Comparison of ENCODE assay signal across 15 mouse cellular contexts in the genomic region with DNA sequence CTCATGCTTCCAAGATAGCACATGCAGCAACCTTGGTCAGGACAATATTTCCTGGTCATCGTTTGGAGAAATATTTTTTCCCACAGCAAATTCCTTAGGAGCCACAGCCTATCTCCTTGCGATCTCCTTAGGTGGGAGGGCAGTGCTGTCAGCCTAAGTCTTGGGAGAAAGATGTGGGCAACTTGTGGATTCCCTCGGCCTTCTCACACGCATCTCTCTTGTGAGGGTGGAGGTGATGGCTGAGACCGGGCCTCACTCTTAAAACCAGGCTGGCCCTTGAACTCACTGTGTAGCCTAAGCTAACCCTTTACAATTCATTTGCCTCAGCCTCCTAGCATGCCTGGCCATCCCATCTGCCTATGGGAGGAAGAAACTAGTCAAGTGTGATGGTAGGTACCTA. TPM values are rescaled to one million over a fixed set of nuclear protein-coding genes. Genes with fewer than 3 reads are reported as not detected.
DNase-seq lines count a peak whose midpoint lies in the region; ATAC-seq lines count a peak whose summit lies in the region.
"Had no signal": no experiment of that assay in that cellular context is flagged by ENCODE, and none has a peak within 500 bp of the region (broad histone marks: within the 10 kb centered on the region; RNA-seq: fewer than 3 reads in every experiment).

No protein-coding gene starts in this region.

- no peak for ATAC-seq in heart, embryonic 11.5 days (replicated peaks; ENCODE audit: insufficient number of reproducible peaks, low FRiP score, low TSS enrichment)
- no peak for ATAC-seq in kidney, embryonic 15.5 days (replicated peaks; ENCODE audit: low FRiP score)
- ATAC-seq in limb, embryonic 15.5 days (ENCODE audit: insufficient number of reproducible peaks, low FRiP score, low TSS enrichment, low read depth) = no peak
- ATAC-seq: forebrain, embryonic 14.5 days had no signal

- H3K27me3 ChIP-seq in heart, embryonic 11.5 days (ENCODE audit: control insufficient read depth, insufficient read depth, low read length) = no peaks in the 10 kb centered on the region
- no peaks in the 10 kb centered on the region for H3K27me3 ChIP-seq in kidney, embryonic 15.5 days
- H3K27me3 ChIP-seq in embryonic facial prominence, embryonic 10.5 days (replicated peaks; ENCODE audit: low read depth, poor library complexity, severe bottlenecking) = no peaks in the 10 kb centered on the region
- H3K27me3 ChIP-seq in limb, embryonic 15.5 days = no peaks in the 10 kb centered on the region
- H3K27me3 ChIP-seq: embryonic facial prominence, embryonic 15.5 days; hindbrain, embryonic 12.5 days; neural tube, embryonic 15.5 days had no signal

- no peak overlapping the region for H3K4me2 ChIP-seq in heart, embryonic 11.5 days
- no peak overlapping the region for H3K4me2 ChIP-seq in kidney, embryonic 15.5 days
- H3K4me2 ChIP-seq in limb, embryonic 15.5 days = no peak overlapping the region
- H3K4me2 ChIP-seq: embryonic facial prominence, embryonic 15.5 days; hindbrain, embryonic 12.5 days; lung, embryonic 14.5 days; neural tube, embryonic 15.5 days had no signal

- H3K4me3 ChIP-seq in heart, embryonic 11.5 days (ENCODE audit: low read depth, low read length) = no peak overlapping the region
- no peak overlapping the region for H3K4me3 ChIP-seq in kidney, embryonic 15.5 days (replicated peaks)
- H3K4me3 ChIP-seq in embryonic facial prominence, embryonic 10.5 days = no peak overlapping the region
- no peak overlapping the region for H3K4me3 ChIP-seq in limb, embryonic 15.5 days
- H3K4me3 ChIP-seq: embryonic facial prominence, embryonic 15.5 days; hindbrain, embryonic 12.5 days; neural tube, embryonic 15.5 days had no signal

- H3K9ac ChIP-seq in heart, embryonic 11.5 days (ENCODE audit: low read depth, low read length) = no peak overlapping the region
- H3K9ac ChIP-seq in kidney, embryonic 15.5 days = no peak overlapping the region
- no peak overlapping the region for H3K9ac ChIP-seq in limb, embryonic 15.5 days
- H3K9ac ChIP-seq: embryonic facial prominence, embryonic 15.5 days; lung, embryonic 14.5 days; neural tube, embryonic 15.5 days had no signal

- H3K4me1 ChIP-seq in heart, embryonic 11.5 days (ENCODE audit: control insufficient read depth, insufficient read depth, low read length) = peaks cover 20% of the 10 kb centered on the region
- H3K4me1 ChIP-seq in kidney, embryonic 15.5 days = peaks cover 32% of the 10 kb centered on the region
- H3K4me1 ChIP-seq in embryonic facial prominence, embryonic 10.5 days = peaks cover 26% of the 10 kb centered on the region
- H3K4me1 ChIP-seq in limb, embryonic 15.5 days = peaks cover 24% of the 10 kb centered on the region

- peak overlapping the region; percentile 57 for H3K27ac ChIP-seq in heart, embryonic 11.5 days (ENCODE audit: low read depth, low read length)
- H3K27ac ChIP-seq in kidney, embryonic 15.5 days = peak overlapping the region; percentile 86
- H3K27ac ChIP-seq in embryonic facial prominence, embryonic 10.5 days (replicated peaks) = 0 out of 2 replicates have a peak overlapping the region, but pooled peaks have one; percentile 44
- H3K27ac ChIP-seq in limb, embryonic 15.5 days = 0 out of 2 replicates have a peak overlapping the region, but pooled peaks have one; percentile 3
- H3K27ac ChIP-seq: hindbrain, embryonic 12.5 days had no signal

- no peak for DNase-seq in heart, adult 8-10 months (ENCODE audit: low spot score)
- no peak for DNase-seq in kidney, postnatal 14 days
- no peak for DNase-seq in embryonic facial prominence, embryonic 10.5 days (ENCODE audit: low spot score)
- DNase-seq in urinary bladder, adult 2 months (ENCODE audit: low spot score) = no peak
- DNase-seq in cerebellum, adult 11 months = no peak
- DNase-seq: cerebellum, adult 2 months; liver; lung, embryonic 14.5 days had no signal

- 73% methylated on average over 5 of the region's 5 CpGs for WGBS in heart, embryonic 11.5 days (ENCODE audit: insufficient replicate concordance)
- 71% methylated on average over 5 of the region's 5 CpGs for WGBS in kidney, embryonic 15.5 days
- WGBS in embryonic facial prominence, embryonic 10.5 days = 92% methylated on average over 5 of the region's 5 CpGs
- 87% methylated on average over 5 of the region's 5 CpGs for WGBS in limb, embryonic 15.5 days

- H3K9me3 ChIP-seq in heart, embryonic 11.5 days (replicated peaks; ENCODE audit: control insufficient read depth, low read length) = no peaks in the 10 kb centered on the region
- H3K9me3 ChIP-seq in kidney, embryonic 15.5 days (replicated peaks) = no peaks in the 10 kb centered on the region
- H3K9me3 ChIP-seq in embryonic facial prominence, embryonic 10.5 days = no peaks in the 10 kb centered on the region
- H3K9me3 ChIP-seq in limb, embryonic 15.5 days = no peaks in the 10 kb centered on the region
- H3K9me3 ChIP-seq: embryonic facial prominence, embryonic 15.5 days; hindbrain, embryonic 12.5 days; neural tube, embryonic 15.5 days had no signal

- no peaks in the 10 kb centered on the region for H3K36me3 ChIP-seq in heart, embryonic 11.5 days (ENCODE audit: control insufficient read depth, insufficient read depth, low read length)
- H3K36me3 ChIP-seq in kidney, embryonic 15.5 days = 0 out of 2 replicates have a peak, but pooled peaks cover 5% of the 10 kb centered on the region
- H3K36me3 ChIP-seq in embryonic facial prominence, embryonic 10.5 days (replicated peaks) = peaks cover 15% of the 10 kb centered on the region; the same call in 1 of the 2 replicates
- H3K36me3 ChIP-seq in limb, embryonic 15.5 days = no peaks in the 10 kb centered on the region
- H3K36me3 ChIP-seq: embryonic facial prominence, embryonic 15.5 days; hindbrain, embryonic 12.5 days; neural tube, embryonic 15.5 days had no signal

RNA-seq across cellular contexts. Expression of gene Tomm20, which starts 25.9 kb away (rescaled TPM):
- 237 and 242 TPM in 2 replicates for polyA plus RNA-seq in heart, embryonic 11.5 days (2014; fragmentation: Nextera tagmentation; extraction: Ambion mirVana)
- 100 to 1,000 TPM in 1 of 4 experiments, 10 to 100 TPM in 3; 82.0 to 104 (median 91.0) TPM for total RNA-seq in heart, adult 8-10 months (2022)
- polyA plus RNA-seq in kidney, embryonic 15.5 days (2015; fragmentation: Nextera tagmentation; extraction: Ambion mirVana) = 244 and 246 TPM in 2 replicates
- 285 and 304 TPM in 2 replicates for polyA plus RNA-seq in embryonic facial prominence, embryonic 10.5 days (2016; fragmentation: Nextera tagmentation; extraction: Ambion mirVana)
- 184 and 185 TPM in 2 replicates for polyA plus RNA-seq in limb, embryonic 15.5 days (2015; fragmentation: Nextera tagmentation; extraction: Ambion mirVana)
- polyA plus RNA-seq in urinary bladder, adult 2 months (2012; rRNA removed) = 62.4 and 118 TPM in 2 replicates

RNA-seq across cellular contexts. Expression of gene Rbm34, which starts 51.2 kb away (rescaled TPM):
- 15.6 and 16.0 TPM in 2 replicates for polyA plus RNA-seq in heart, embryonic 11.5 days (2014; fragmentation: Nextera tagmentation; extraction: Ambion mirVana)
- total RNA-seq in heart, adult 8-10 months (2022) = 1 to 10 TPM; 2.7 to 4.1 (median 3.2) TPM
- 23.5 and 26.0 TPM in 2 replicates for polyA plus RNA-seq in kidney, embryonic 15.5 days (2015; fragmentation: Nextera tagmentation; extraction: Ambion mirVana)
- polyA plus RNA-seq in embryonic facial prominence, embryonic 10.5 days (2016; fragmentation: Nextera tagmentation; extraction: Ambion mirVana) = 24.9 and 26.9 TPM in 2 replicates
- 22.2 and 22.3 TPM in 2 replicates for polyA plus RNA-seq in limb, embryonic 15.5 days (2015; fragmentation: Nextera tagmentation; extraction: Ambion mirVana)
- polyA plus RNA-seq in urinary bladder, adult 2 months (2012; rRNA removed) = 8.4 and 10.3 TPM in 2 replicates

Comparison
In these comparisons a context has a peak if more than half of its experiments do, and no peak if none do; other contexts are left out.
1. H3K27ac ChIP-seq: peak in every context shown above with its lines; median percentile 86 in kidney, embryonic 15.5 days; 57 in heart, embryonic 11.5 days; 44 in embryonic facial prominence, embryonic 10.5 days; 3 in limb, embryonic 15.5 days.